Mouse (Mus musculus) adrenal gland, postnatal 36 days (tissue): Measurements from ENCODE around the gene Cd300a. TPM values are rescaled to one million over a fixed set of nuclear protein-coding genes. Genes with fewer than 3 reads are reported as not detected.

Experiments
- DNase-seq, 2 experiments: peaks; one replicate each; pipeline ENCODE4 v3.0.0; 2021; ENCODE audit warnings: mixed read lengths in 1 of 2
- long read RNA-seq, 2 experiments: library from polyadenylated mRNA; stranded (forward); transcript quantifications; one replicate each; pipeline ENCODE4 v2.0.0; 2021; ENCODE audit warnings: borderline sequencing depth in 2 of 2
- total RNA-seq, 2 experiments: library from RNA; stranded (reverse); gene quantifications; 2 replicates each; pipeline ENCODE4 v1.2.3; 2021

Gene Cd300a
- total RNA-seq: 1 to 10 TPM; 1.4 to 2.4 TPM
- long read RNA-seq, experiment 1, full-length matches to known transcripts: 3 of 3 reads
- long read RNA-seq, experiment 1, partial matches to known transcripts: 0 of 3 reads
- long read RNA-seq, experiment 1, other reads (novel, unspliced or antisense): 0 of 3 reads
- long read RNA-seq, experiment 2, full-length matches to known transcripts: 2 of 2 reads
- long read RNA-seq, experiment 2, partial matches to known transcripts: 0 of 2 reads
- long read RNA-seq, experiment 2, other reads (novel, unspliced or antisense): 0 of 2 reads

DNA sequence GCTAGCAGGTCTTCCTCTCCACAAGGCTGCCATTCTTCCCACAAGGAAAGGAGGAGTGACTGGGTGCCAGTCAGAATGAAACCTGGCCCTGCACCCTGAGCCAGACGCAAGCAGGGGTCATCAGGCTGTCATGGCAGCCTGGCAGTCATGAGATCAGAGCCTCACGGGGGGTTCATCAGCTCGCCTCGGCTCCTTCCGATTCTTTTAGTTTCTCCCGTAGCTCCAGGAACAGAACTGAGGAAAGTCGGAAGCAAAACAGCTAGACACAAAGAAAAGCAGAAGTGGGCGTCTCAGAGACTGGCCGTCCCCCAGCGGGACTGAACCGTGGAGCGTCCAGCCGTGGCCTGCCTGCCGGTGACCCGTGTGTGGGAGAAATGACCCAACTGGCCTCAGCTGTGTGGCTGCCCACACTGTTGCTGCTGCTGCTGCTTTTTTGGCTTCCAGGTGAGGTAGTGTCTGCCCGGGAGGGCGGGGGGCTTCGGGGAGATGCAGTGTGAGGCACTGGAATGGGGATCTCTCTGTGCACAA lies at the start of gene Cd300a:
Cd300a (plus strand) TSS at position 51 of the 528 bp plus-strand sequence.
- no peak for DNase-seq

DNA sequence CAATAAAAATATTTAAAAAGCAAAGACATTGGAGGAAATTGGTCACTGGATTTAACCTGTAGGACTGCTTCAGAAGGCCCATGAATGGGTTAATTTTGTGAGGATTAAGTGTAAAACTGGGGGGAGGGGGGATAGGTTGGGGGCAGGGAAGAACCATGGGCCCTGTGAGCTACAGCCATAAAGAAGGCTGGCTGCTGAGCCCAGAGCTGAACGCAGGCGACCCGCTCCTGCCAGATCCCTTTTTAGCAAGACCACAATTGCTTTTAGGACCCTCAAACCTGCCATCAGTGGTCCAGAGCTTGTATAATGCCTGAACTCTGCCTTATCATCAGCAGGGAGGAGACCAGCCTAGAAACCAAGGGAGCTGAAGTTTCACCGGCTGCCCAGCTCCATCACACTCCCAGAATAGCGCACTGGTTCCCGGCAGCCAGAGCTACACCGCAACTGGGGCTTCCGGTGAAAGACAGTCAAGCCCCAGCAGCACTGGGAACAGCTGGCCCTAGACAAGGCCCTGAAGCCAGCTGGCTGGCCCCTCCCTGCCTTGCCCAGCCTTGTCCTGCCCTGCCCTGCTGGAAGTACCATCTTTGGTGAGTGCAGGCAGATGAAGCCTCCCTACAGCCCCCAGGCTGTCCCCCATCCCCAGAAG lies 45.9 kb upstream of the Cd300a start:
- peak in 1 of 2 experiments; percentile 13 for DNase-seq

DNA sequence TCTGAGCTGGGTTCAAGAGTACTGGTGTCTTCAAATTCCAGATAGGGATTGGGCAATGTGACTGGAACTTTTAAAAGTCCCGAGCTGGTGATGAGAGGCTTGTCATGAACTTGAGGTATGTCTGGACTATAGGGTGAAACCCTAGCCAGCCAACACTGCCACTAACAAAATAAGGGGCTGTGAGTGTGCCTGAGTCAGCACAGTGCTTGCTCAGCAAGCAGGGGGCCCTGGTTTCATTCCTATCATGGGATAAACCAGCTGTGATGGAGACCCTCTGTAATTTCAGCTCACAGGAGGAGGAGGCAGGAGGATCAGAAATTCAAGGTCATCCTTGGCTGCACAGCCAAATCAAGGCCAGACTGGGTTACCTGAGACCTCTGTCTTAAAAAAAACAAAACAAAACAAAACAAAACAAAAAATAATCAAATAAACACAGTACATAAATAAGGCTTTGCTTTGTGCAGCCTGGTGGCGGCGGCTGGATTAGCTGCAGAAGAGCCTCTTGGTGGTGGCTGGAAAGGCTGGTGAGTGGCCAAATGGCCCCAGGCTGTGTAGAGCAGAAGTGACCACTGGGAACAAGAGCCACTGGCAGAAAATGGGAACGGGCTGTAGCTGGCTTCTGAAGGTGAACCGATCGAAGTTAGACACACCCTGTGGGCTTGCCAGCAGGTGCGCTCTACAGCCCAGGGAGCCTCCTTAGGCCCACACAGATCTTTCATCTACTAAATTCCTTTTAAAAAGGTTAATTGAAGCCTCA lies 45.2 kb upstream of the Cd300a start:
- no peak for DNase-seq

DNA sequence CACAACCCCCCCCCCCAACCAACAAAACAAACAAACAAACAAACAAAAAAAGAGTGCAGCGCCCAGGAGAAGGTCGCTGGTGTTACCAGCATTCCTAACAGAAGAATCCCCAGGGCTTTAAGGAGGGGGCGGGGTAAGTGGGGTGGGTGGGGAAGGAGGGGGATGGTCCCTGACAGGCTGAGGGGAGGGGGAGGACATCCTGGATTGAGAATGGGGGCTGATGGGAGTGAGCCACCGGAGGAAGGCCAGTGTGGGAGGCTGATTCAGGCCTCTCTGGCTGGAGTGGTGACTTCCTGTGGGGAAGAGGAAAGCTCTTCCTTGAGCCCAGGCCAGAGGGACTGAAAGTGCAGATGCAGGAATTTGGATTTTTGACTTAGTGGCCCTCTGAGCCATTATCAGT lies 43.5 kb upstream of the Cd300a start:
- DNase-seq: no peak

GRCm38 (mm10) chr11:114847008-114847407 lies 42.8 kb upstream of the Cd300a start:
- DNase-seq: no peak

DNA sequence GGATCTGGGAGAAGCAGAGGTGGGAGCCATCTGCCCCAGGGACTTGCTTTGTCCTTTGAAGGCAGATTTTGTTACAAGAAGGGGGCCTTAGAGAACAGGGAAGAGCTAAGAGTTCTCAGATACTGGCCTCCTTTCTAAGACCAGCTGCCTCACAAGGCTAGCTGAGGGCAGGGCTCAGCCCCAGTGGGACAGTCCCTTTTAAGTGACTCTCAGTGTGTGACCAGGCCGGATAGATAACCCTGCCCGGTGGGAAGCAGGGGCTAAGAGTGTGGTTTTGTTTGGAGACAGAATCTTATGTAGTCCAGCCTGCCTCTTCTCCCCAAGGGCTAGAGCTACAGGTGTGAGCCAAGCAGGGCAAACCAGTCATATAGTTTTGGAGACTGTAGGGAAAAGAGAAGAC lies 40.3 kb upstream of the Cd300a start:
- no peak for DNase-seq

GRCm38 (mm10) chr11:114850066-114850451 lies 39.8 kb upstream of the Cd300a start:
- no peak for DNase-seq

- DNase-seq: peak; percentile 43 to 65
Observed at GRCm38 (mm10) chr11:114850452-114851268, 39.2 kb upstream of the Cd300a start, which contains the start of gene Gprc5c. Gene Gprc5c, plus strand, starts transcription at chr11:114851152.

- peak in 1 of 2 experiments; percentile 15 for DNase-seq
Observed at GRCm38 (mm10) chr11:114851269-114851607, 38.6 kb upstream of the Cd300a start.

DNA sequence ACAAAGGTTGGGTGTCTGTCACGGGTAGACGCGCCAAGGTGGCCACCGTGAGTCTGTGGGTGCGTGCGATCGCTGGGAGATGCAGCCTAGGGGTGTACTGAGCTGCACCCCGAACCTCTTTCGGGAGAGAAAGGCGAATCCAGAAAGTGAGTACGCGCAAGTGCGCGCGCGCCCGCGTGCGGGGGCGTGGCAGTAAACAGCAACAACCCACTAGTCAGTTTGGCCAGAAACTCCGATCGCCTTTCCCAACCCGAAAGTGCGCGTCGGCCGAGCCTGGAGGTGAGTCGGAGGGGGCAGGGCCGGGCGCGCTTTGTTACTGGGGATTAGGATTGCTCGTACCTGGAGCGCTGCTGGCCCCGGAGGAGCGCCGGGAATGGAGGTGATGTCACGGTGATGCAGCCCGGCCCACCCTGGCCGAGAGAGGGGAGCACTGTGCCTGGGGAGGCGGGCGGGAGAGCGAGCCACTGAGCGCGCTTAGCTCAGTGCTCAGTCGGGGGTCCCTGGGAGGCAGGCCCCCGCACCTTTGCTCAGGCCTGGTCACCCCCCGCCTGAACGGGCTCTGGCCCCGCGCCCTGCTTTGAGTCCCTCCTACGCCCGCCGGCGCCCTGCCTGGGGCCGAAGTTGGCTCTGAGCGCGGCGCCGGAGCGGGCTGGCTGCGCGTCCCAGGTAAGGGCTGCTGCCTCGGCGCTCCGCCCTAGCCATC lies 38.1 kb upstream of the Cd300a start:
- DNase-seq: peak; percentile 69 to 76

DNA sequence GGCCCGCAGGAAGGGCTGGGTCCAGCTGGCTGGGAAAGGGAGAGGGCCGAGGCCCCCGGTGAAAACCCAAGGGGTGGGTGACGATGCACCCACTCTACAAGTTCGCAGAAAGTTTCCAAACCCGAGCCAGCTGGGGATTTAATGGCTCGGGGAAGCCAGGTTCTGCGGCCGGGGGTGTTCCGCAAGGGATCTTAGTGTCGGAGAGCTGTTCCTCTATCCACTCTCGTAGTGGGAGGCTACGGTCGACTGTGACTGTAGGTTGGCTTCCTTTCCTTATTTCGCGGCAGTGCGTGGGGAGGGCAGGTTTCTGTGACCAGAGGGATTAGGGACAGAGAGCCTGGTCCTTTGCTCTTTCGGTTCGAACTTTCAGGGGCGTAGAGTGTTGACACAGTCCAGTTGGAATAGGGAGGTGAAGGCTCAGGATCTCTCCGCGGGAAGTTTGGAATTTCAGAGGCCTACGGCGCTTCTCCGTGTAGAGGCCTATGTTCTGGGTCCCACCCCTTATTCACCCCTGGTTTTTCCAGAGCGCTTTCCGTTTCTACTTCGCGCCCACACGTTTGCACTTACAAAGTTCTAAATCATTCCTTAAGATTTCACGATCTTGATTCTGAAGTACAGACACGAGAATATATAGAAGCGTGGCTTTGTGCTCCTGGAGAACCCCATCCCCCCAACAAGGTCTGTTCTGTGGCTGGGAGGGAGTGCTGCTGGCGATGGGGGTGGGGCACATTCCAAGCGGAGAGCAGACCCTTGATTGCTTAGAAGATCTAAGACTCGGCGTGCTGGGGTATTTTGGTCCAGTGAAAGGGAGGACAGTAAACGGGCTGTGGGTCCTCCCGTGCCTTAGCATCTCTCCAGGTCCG lies 37.3 kb upstream of the Cd300a start:
- peak in 1 of 2 experiments; percentile 12 for DNase-seq

GRCm38 (mm10) chr11:114853174-114853838 lies 36.5 kb upstream of the Cd300a start:
- no peak for DNase-seq

DNA sequence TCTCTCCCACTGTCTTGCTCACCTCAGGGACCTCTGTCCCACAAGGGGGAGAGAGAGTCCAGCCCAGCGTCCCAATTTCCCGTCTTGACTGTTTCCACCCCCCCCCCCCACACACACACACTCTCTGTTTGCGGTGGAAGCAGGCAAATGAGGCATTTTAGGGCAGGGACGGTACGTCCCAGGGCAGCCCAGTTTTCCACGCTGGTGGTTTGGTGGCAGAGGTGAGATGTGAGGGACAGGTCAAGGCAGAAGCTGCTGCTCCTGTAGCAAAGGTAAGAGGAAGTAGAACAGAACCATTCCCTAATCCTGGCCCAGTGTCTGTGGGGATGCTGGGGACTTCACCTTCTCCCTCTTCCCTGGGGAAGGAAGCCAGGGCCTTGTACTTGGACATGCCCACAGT lies 35.3 kb upstream of the Cd300a start:
- no peak for DNase-seq

DNA sequence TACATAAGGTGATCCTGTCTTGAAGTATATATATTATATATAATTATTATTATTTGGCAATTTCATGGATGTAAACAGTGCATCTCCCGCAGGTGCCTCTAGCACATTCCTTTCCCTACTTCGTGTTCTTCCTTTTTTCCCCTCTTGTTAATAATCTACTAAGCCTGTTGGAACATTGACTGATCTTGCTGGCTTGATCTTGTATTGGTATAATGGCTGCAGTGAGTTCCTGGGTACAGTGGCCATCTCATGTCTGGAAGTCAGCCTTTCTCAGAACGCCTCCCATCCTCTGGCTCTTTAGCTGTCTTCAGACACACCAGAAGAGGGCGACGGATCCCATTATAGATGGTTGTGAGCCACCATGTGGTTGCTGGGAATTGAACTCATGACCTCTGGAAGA lies 33.7 kb upstream of the Cd300a start:
- no peak for DNase-seq

DNA sequence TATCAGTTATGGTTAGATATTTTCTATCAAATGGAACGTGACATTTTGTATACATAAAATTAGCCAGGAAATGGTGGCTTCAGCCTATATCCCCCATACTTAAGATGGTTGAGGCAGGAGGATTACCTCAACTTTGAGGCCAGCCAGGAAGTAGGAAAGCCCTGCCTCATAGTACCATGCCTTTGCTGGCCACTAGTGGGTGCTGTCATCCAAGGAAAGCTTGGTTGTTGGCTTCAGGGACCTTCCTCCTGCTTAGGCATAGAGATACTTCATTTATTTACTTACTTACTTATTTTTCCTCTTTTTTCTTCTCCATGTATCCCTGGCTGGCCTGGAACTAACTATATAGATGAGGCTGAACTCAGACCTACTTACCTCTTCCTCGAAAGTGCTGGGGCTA lies 31.2 kb upstream of the Cd300a start:
- no peak for DNase-seq

GRCm38 (mm10) chr11:114861057-114861456 lies 28.8 kb upstream of the Cd300a start:
- no peak for DNase-seq

- DNase-seq: no peak
Observed at GRCm38 (mm10) chr11:114862687-114863086, 27.2 kb upstream of the Cd300a start.

DNA sequence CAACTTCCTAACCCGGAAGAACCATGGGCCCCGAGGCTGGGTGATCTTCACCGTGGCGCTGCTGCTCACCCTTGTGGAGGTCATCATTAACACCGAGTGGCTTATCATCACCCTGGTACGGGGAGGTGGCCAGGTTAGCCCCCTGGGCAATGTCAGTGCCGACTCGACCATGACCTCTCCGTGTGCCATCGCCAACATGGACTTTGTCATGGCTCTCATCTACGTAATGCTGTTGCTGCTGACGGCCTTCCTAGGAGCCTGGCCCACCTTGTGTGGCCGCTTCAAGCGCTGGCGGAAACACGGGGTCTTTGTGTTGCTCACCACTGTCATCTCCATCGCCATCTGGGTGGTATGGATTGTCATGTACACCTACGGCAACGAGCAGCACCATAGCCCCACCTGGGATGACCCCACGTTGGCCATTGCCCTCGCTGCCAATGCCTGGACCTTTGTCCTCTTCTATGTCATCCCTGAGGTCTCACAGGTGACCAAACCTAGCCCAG lies 25.9 kb upstream of the Cd300a start:
- DNase-seq: no peak

DNA sequence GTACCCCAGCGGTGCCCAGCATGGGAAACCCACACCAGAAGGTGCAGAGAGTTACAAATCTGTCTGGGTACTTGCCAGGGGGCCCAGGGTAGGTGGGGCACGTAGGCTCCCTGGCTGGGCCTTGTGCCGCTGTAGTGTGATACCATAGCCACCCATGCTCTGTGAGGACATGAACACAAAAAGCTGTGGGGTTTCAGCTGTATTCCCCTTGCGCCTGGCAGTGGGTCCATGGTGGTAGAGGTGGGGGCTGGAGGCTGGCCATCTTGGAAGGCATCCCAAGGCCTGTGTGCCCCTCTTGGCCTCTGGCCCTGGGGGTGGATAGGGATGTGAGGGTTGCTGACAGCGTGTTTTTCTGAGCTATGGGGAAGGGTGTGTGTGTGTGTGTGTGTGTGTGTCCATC lies 23.8 kb upstream of the Cd300a start:
- no peak for DNase-seq
